Mouse (Mus musculus) cerebellum, adult 2 months (tissue): ENCODE data around the gene Gfi1b.

Experiments used
- CTCF ChIP-seq: fragments of 200-500 bp; IDR thresholded peaks from 2 replicates; pipeline ENCODE4 v1.5.1; 2011; ENCODE audit warnings: low read depth, mild to moderate bottlenecking, control low read depth, low read length, moderate library complexity, borderline replicate concordance; ENCODE audit not compliant: insufficient read depth
- POLR2A ChIP-seq: fragments of 200-500 bp; IDR thresholded peaks from 2 replicates; pipeline ENCODE4 v1.6.1; 2011; ENCODE audit warnings: low read length, control low read depth, borderline replicate concordance; ENCODE audit not compliant: insufficient read depth

DNA sequence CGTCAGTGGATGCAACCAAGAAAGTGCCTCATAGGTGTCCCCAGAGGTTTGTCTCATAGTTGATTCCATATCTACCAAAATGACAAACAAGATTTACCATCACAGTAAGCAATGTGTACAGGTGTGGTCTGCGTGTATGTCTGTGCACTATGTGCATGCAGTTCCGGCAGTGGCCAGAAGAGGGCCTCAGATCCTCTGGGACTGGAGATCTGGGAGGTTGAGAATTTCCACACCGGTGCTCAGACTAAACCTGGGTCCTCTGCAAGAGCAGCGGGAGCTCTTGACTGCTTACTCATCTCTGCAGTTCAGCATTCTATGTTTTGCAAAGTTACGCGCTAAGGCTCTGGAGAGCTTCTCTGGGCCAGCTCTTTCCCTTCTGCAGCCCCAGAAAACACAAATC is 24.8 kb downstream of the Gfi1b start:
- no peak for TF ChIP-seq CTCF
- TF ChIP-seq POLR2A = no peak
